Mouse (Mus musculus) R1 (cell line): ENCODE results near the gene Zfp36l1.

ENCODE experiments used
- DNase-seq: peaks from one replicate; pipeline ENCODE4 v3.0.0-alpha.2; 2018; ENCODE audit warnings: low read depth, low spot score

The Zfp36l1 gene

DNA sequence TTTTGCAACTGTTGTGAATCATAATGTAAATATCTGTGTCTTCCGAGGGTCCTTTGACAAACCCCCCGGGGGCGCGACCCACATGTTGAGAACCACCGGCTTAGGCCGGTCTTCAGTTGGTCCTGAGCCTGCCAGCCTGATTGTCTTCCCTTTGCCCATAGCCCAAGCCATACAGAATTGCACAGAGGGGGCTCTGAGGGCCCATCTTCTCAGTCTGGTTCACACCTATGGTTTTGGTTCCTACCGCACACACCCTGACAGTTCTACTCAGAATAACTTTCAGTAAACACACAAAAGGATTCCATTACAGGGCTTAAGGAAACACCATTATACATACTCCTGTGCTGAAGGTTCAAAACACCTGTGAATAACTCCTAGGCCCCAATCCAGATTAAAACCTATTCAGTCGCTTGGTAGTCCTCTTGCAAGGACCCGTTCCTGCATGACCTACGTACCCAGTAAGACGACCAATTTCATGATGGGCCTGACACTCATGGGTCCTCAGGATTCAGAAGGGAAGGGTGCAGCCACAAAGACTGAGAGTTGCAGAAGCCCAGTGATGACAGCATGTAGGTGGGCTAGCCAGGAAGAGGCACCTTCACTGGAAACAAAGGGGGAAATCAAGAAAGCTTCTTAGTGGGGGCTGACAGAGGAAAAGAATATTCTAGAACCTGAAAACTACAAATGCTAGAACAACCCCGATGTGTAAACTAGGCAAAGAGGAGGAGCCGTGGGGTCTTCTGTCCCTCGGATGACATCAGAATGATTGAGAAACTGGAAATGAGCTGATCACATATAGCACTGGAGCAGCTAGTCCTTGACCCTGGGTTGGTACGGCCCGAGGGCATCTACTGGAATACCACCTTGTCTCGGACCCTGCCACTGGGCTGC lies 18.8 kb upstream of the Zfp36l1 start:
- no peak for DNase-seq

- no peak for DNase-seq
Measured at GRCm38 (mm10) chr12:80130558-80131358, 17.9 kb upstream of the Zfp36l1 start.

DNA sequence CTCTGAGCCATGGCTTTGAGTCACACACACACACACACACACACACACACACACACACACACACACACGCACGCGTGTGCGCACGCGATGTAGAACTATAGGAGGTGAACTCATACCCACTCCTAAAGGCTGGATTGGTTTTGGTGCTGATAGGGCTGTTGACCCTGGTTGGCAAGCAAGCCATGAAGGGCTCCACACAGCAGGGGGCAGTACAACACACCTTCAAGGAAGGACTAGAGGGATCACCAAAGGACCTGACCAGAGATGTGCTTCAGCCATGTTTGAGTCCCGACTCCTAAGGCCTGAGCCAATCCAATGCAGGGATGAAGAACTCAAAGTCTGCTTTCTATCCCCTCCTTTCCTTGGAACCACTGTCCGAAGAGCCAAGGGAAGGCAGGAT lies 16.7 kb upstream of the Zfp36l1 start:
- no peak for DNase-seq

DNA sequence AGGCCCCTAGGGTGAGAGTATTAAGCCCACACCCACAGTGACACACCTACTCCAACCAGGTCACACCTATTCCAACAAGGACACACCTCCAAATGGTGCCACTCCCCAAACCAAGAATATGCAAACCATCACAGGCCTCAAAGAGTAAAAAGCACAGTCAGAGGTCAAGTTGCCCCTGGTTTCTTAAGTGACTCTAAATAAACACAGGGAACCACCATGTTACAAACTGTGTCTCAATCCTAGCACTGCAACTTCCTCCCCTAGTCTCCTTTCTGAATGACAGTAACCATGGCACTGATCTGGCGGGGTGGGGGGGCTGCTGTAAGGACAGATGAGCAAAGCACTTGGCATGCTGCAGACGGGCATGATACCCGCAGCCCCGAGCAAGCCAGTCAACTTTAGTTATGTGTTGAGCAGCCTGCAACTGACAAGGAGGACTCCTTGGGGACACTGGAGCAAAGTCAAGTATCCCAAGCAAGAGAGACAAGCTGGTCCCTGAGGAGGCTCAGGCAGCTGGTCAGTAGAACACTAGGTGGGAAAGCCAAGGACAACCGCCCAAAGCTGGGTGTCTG lies 14.5 kb upstream of the Zfp36l1 start:
- DNase-seq = peak; percentile 91

DNA sequence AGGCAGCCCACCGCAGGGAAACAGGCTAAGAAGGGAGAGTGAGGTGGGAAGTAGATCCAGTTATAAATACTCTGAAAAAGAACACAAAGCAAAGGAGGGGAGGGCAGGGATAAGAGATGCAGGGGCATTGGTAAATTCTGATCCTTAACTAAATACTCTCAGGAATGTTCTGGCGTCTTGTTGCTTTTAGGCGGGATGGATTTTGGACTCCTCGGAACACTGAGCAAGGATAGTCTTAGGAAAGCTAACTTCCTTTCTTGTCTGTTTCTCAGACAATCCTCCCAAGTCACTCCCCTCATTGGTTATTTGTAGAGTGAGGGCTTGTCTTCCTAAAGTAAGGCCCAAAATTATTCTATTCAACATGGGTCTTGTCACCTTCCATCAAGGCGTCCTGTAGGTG lies 12.5 kb upstream of the Zfp36l1 start:
- DNase-seq = no peak

DNA sequence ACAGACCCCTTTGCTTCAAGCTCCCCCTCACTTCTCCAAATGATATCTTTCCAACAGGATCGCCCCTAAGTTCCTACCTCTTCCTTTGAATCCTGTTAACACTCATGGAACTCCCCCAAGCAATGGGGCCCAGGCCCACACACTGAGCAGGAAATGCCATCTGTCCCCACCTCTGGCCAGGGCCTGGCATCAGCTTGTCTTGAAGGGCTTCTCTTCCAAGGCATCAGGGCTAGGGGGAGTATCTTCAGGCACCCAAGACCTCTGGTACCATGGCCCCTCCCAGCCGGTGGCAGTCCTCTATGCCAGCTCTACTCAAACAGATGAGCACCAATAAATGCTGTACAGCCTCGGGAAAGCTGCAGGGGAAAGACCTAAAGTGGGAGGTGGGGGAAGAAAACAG lies 11.9 kb upstream of the Zfp36l1 start:
- no peak for DNase-seq

DNA sequence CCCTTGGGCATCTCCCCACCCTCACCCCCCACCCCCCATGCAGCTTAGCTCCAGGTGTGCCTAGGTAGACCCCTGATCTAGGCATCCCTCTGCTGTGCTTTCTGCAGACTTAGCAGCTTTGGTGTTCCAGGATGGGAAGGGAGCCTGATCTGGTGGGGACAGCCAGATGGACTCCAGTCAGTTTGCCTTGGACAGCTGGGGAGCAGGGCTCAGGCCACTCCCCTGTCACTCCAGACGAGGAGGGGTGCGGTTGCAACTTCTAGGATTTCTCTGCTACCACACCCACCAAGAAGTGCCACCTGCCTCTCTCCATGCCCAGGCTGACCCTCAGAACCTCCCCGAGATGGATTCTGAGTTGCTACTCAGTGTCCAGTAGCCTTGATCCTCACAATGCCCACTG lies 11.4 kb upstream of the Zfp36l1 start:
- DNase-seq = no peak

- DNase-seq = no peak
Measured at GRCm38 (mm10) chr12:80123227-80123803, 10.5 kb upstream of the Zfp36l1 start.

GRCm38 (mm10) chr12:80121438-80121837 lies 8.6 kb upstream of the Zfp36l1 start:
- no peak for DNase-seq

DNA sequence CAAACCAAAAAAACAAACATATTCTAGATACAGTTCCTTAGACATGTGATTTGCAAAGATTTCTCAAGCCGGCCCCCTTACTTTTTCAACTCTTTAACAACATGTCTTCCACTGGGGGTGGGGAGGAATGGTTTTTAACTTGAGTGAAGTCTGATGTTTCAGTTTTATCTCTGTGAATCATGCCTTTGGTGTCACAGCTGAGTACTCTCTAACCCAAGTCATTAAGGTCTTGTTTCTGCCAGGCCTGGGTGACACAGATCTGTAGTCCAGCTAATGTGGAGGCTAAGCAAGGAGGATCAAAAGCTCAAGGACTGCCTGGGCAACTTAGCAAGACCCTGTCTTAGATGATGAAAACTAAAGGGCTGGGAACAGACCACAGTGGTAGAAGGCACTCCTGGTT lies 5.8 kb upstream of the Zfp36l1 start:
- no peak for DNase-seq

- DNase-seq = peak; percentile 100
Measured at GRCm38 (mm10) chr12:80116206-80117112, 3.6 kb upstream of the Zfp36l1 start.

- DNase-seq = no peak
Measured at GRCm38 (mm10) chr12:80115863-80116194, 3.0 kb upstream of the Zfp36l1 start.

DNA sequence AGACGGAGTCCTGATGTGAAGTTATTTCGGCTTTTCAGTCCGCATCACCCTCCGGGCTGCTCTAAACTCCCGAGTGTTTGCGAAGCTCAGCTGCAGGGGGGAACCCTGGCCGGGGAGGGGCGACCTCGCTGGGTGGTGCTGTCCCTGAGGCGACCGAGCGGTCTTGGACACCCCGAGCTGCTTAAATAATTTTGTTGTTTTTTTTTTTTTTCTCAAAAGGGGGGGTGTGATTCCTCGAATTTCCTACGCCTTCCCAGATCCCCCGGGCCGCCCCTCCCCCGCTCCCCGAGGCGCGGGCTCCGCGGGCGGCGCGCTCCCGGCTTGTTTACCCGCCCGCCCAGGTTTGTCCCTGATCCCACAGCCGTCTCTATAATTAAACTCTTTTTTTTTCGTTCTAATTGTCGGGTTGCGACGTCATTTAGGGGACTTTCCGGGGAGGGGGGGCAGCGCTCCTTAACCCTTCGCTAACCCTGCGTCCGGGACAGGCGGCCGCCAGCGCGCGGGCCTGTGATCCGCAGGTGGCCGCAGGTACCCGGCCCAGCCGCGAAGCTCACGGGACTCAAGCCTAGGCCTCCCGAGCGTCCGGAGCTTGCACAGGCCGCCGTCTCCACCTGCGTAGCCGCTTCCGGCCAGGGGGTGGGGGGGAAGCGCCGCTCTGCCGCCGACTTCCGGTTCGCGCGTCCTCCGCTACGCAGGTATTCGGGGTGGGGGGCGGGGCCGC lies 2.5 kb upstream of the Zfp36l1 start:
- peak; percentile 82 for DNase-seq

- DNase-seq = peak; percentile 61
Measured at GRCm38 (mm10) chr12:80114892-80115141, 2.0 kb upstream of the Zfp36l1 start.

- peak; percentile 15 for DNase-seq
Measured at GRCm38 (mm10) chr12:80114031-80114891, 1.4 kb upstream of the Zfp36l1 start.

DNA sequence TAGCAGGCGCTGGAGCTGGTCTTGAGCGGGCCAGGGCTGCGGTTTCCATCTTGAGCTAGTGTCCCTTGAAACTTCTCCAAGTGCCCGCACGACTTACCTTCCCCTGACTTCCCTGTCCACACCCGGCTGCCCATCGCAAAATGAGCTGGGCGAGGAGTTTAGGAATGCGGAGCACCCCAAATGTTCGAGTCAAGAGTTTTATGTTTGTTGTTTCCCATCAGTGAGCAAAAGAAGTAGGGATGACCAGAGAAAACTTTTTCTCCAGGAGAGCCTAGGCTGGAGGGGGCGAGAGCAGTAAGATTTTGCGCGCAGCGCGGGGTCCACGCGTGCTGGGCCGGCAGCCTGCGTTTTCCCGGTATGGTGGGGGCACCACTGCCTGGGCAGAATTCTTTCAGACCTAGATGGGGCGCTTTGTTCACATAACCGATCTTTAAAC lies 791 bp upstream of the Zfp36l1 start:
- no peak for DNase-seq

- DNase-seq = peak; percentile 31
Measured at GRCm38 (mm10) chr12:80112071-80112660, 647 bp downstream of the Zfp36l1 start.

DNA sequence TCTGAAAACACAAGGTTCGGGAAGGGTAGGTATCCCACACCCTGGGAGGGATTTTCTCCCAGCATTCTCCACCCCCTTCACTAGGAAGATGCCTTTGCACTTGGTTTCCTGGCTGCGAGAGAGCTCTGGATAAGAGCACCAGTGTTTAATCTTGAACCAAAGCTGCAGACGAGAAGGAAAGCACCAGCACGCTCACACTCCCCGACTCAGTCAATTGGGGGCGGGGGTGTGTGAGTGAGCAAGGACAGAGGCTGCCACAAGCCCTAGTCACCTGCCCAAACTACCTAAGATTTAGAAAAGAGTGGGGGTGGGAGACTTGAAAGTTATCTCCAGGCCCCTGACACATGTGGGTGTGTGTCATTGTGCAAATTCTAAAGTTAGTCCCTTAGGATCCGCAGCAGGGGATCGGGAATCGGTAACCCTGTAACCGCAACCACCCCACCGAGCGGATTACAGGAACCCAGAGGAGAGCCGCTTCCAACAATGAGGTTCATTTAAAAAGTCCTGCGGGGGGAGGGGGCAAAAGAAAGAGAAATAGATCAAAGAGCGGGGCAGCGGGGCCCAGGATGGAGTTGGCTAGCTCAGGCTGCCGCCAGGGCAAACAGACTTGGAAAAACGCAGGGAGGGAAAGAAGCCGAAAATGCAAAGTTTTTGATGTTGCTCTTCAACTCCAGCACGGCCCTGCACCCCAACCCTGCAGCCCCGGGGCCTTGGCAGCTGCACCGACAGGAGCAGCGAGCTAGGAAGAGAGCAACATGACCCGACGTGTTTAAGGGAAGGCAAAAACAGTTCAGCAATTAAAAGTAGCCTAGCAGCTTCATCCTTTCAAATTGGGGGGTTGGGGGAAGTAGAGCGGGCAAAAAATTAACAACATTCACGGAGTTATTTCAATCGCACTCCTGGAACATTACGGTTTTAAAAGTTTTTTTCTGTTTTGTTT lies 1.4 kb downstream of the Zfp36l1 start:
- peak; percentile 91 for DNase-seq
